Mouse (Mus musculus) macrophage (primary cell): ENCODE data around the gene Mrpl51. TPM values are rescaled to one million over a fixed set of nuclear protein-coding genes. Genes with fewer than 3 reads are reported as not detected.

Source experiments
- H3K27ac ChIP-seq: fragments of 350-480 bp; formaldehyde crosslinking; 2 replicates; pipeline ENCODE4 v1.9.0; 2021
- H3K36me3 ChIP-seq: fragments of 350-480 bp; formaldehyde crosslinking; 2 replicates; pipeline ENCODE4 v1.9.0; 2021; ENCODE audit errors: inconsistent target
- H3K4me3 ChIP-seq: fragments of 350-480 bp; formaldehyde crosslinking; 2 replicates; pipeline ENCODE4 v1.9.0; 2021; ENCODE audit errors: inconsistent target
- H3K79me2 ChIP-seq: fragments of 350-480 bp; formaldehyde crosslinking; 2 replicates; pipeline ENCODE4 v1.9.0; 2021; ENCODE audit errors: inconsistent target
- WGBS: methylation state at CpG from one replicate; pipeline ENCODE4 v1.1.7; 2026; ENCODE audit warnings: inconsistent platforms; ENCODE audit not compliant: missing documents; 5-methylcytosine and 5-hydroxymethylcytosine counted together
- polyA plus RNA-seq: library from polyadenylated mRNA; stranded (reverse); fragments of 250-400 nt; gene quantifications from 3 replicates; pipeline ENCODE4 v1.2.4, GENCODE M21; 2018; ENCODE audit warnings: inconsistent platforms
- total RNA-seq, 78 experiments: library from RNA; depleted of rRNA; stranded (reverse); fragments of 250-400 nt; gene quantifications; 1 replicate in 9 of 78; 2 replicates in 24 of 78; 3 replicates in 43 of 78; 4 replicates in 2 of 78; pipeline ENCODE4 v1.2.4; 2018; ENCODE audit warnings: inconsistent platforms in 56 of 78

Mrpl51 gene
- total RNA-seq (2018; cell fraction: chromatin; rRNA removed) = 10 to 100 TPM in 14 of 26 experiments, 1 to 10 TPM in 12; 1.7 to 27.3 (median 11.0) TPM
- 10 to 100 TPM; 29.0 to 60.7 (median 46.8) TPM for total RNA-seq (2018; cell fraction: cytosol; rRNA removed)
- total RNA-seq (2018; cell fraction: nucleus; rRNA removed) = 10 to 100 TPM in 18 of 26 experiments, 1 to 10 TPM in 8; 3.9 to 26.7 (median 15.3) TPM
- polyA plus RNA-seq = 32.5 to 47.9 TPM (median 40.8 TPM) in 3 replicates

DNA sequence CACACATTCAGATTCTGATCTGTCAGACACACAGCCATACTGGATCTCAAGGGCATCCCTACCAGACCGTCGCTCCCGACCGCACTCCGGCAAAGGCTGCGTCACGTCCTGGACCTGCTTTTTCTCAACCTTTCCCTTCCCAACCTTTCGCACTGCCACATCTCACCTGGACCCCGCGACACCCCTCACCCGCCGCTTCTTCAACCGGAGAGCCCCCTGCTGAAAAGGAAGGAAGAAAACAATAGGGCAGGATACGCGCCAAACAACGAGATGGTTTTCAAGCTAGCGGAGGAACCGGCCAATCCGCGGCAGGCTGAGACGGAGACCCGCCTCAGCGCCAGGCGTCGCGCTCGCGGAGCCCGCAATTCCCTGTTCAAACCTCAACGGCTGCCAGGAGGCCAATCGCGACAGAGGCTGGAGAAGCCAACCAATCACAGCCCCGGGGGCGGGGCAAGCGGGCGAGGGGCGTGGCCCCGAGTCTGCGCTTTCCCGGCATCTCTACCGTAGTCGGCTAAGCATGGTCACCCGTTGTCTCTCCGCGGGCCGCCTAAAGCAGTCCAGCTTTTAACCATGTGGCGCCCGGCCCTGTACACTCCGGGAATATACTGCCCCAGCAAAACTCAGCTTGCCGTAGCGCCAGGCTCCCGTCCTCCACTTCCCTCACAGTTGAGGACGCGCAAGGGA lies at the start of gene Mrpl51, which contains the start of gene Ncapd2:
TSS of gene Mrpl51 (plus strand) at position 470 of the 684 bp plus-strand sequence.
TSS of gene Ncapd2 (minus strand) at position 370 of the 684 bp plus-strand sequence.
- 4% methylated on average over 44 of the region's 54 CpGs for WGBS
- Histone ChIP-seq H3K4me3 (peak within 1 kb of the TSS; percentile 91), H3K36me3 (peaks cover 8% of the 10 kb centered on the region; the same call in 1 of the 2 replicates), H3K79me2 (peaks cover 60% of the 10 kb centered on the region), H3K27ac (peak within 1 kb of the TSS; percentile 94)

DNA sequence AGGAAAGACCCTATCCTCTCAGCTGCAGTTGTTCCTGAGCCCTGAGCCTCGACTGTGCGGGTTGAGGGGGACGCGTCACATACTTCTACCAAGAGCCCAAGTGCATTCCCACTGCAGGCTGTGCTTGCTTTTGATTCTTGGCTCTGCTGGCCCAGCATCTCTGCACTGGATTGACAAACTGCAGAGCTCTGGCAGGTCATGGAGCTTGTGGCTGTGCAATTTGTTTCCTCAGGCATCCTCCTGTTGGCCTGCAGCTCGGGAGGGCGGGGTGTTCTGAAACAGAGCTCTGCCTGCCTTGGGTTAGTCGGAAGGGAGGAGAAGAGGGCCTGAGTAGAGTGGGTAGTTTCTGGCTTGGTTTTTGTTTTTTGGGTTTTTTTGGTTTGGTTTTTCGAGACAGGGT lies 49.2 kb upstream of the Mrpl51 start:
- H3K27ac ChIP-seq = no peak overlapping the region
- no peak overlapping the region for H3K4me3 ChIP-seq
- H3K36me3 ChIP-seq = peaks cover 47% of the 10 kb centered on the region; the same call in 1 of the 2 replicates
- 93% methylated on average over 8 of the region's 8 CpGs for WGBS
- peaks cover 24% of the 10 kb centered on the region for H3K79me2 ChIP-seq

- Histone ChIP-seq H3K79me2 (peaks cover 31% of the 10 kb centered on the region), H3K36me3 (peaks cover 42% of the 10 kb centered on the region; the same call in 1 of the 2 replicates), H3K4me3 (no peak overlapping the region), H3K27ac (no peak overlapping the region)
- WGBS = 88% methylated on average over 3 of the region's 3 CpGs
Measured at GRCm38 (mm10) chr6:125143128-125143527, 48.5 kb upstream of the Mrpl51 start.

DNA sequence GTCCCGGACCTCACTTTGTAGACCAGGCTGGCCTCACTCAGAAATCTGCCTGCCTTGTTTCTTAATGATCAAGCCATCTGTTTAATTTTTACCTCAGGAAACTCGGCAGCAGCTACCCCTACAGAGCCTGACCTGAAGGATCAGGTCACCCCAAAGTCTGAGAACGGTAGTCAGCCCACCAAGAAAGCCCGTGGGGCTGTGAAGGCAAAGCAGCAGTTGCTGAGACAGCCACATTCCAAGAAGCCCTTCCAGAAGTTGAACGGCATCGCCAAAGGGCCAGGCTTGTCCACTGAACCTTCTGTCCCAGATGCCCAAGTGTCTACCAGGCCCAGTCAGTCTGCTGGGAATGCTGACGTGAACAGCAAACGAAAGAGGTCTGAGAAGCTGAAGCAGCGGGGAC lies 47.7 kb upstream of the Mrpl51 start:
- 94% methylated on average over 9 of the region's 9 CpGs for WGBS
- no peak overlapping the region for H3K27ac ChIP-seq
- peaks cover 35% of the 10 kb centered on the region; the same call in 1 of the 2 replicates for H3K36me3 ChIP-seq
- peaks cover 39% of the 10 kb centered on the region for H3K79me2 ChIP-seq
- no peak overlapping the region for H3K4me3 ChIP-seq

DNA sequence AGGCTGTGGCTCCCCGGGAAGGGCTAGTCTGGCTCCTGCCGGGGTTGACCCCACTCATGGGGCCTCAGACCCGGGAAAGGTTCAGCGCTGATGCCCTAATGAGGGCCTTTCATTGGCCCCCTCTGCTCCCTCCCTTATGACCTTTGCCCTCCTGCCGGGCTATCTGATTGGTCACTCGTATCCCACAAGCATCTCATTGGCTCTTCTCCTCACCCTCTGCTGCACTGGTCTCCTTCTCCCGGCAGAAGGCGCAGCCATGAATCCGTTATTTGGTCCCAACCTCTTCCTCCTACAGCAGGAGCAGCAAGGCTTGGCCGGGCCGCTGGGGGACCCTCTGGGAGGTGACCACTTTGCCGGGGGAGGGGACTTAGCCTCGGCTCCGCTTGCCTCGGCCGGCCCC lies 46.6 kb upstream of the Mrpl51 start, which contains the start of gene Iffo1:
TSS of gene Iffo1 (plus strand) at position 241 of the 400 bp plus-strand sequence.
- 2% methylated on average over 16 of the region's 16 CpGs for WGBS
- H3K36me3 ChIP-seq = peaks cover 24% of the 10 kb centered on the region; the same call in 1 of the 2 replicates

GRCm38 (mm10) chr6:125145479-125145951 lies 46.1 kb upstream of the Mrpl51 start:
- Histone ChIP-seq H3K36me3 (peaks cover 19% of the 10 kb centered on the region; the same call in 1 of the 2 replicates), H3K4me3 (peak overlapping the region; percentile 51), H3K27ac (peak overlapping the region; percentile 82; the same call in 1 of the 2 replicates), H3K79me2 (peaks cover 55% of the 10 kb centered on the region)
- 2% methylated on average over 33 of the region's 35 CpGs for WGBS

More for the DNA sequence above, 46.6 kb upstream of the Mrpl51 start, which contains the start of gene Iffo1:
- Histone ChIP-seq H3K79me2 (peaks cover 50% of the 10 kb centered on the region), H3K4me3 (peak within 1 kb of the TSS; percentile 51), H3K27ac (peak within 1 kb of the TSS; percentile 82)

DNA sequence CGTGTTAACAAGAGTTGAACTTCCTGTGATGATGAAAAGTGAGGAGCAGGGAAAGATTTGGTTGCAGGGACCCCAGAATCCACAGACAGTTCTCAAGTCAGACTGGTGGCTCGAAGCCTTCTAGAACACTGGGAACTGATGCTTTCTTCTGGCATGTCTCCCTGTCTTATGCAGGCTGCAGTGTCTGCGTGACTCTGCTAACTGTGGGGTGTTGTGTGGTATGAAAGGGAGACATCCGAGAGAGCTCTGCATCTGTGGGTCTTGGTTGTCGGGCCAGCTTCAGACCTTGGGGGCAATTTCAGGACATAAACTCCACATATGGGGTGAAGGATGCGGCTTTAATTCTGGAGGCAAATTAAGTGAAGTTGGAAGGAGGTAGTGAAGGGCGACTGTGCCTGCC lies 45.5 kb upstream of the Mrpl51 start:
- Histone ChIP-seq H3K4me3 (peak overlapping the region; percentile 51), H3K27ac (peak overlapping the region; percentile 82), H3K79me2 (peaks cover 61% of the 10 kb centered on the region), H3K36me3 (peaks cover 16% of the 10 kb centered on the region; the same call in 1 of the 2 replicates)
- WGBS = 55% methylated on average over 7 of the region's 7 CpGs

GRCm38 (mm10) chr6:125146797-125147196 lies 44.8 kb upstream of the Mrpl51 start:
- 39% methylated on average over 4 of the region's 4 CpGs for WGBS
- H3K79me2 ChIP-seq = peaks cover 66% of the 10 kb centered on the region
- H3K27ac ChIP-seq = peak overlapping the region; percentile 82
- peak overlapping the region; percentile 51; the same call in 1 of the 2 replicates for H3K4me3 ChIP-seq
- peaks cover 16% of the 10 kb centered on the region; the same call in 1 of the 2 replicates for H3K36me3 ChIP-seq

DNA sequence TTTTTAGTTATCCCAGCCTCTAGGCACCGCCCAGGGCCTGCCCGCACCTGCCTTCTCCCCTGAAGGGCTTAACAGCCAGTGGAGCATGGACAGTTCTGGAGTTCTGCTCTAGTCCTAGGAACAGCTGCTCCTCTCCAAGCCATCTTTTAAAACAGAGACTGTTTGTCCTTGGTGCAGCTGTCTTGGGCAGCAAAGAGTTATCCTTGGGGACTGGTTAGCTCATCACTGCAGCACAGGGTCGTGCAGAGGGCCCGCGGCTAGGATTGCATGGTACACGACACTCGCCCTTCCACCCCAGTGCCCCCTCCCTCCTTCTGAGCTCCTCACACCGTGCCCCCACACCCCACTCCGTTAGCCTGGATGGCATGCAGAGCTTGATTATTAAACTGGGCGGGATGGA lies 44.3 kb upstream of the Mrpl51 start:
- Histone ChIP-seq H3K36me3 (peaks cover 16% of the 10 kb centered on the region; the same call in 1 of the 2 replicates), H3K27ac (peak overlapping the region; percentile 82), H3K4me3 (peak overlapping the region; percentile 51; the same call in 1 of the 2 replicates), H3K79me2 (peaks cover 66% of the 10 kb centered on the region)
- WGBS = 85% methylated on average over 5 of the region's 10 CpGs

- 37% methylated on average over 17 of the region's 18 CpGs for WGBS
- Histone ChIP-seq H3K79me2 (peaks cover 66% of the 10 kb centered on the region), H3K4me3 (peak overlapping the region; percentile 1; the same call in 1 of the 2 replicates), H3K36me3 (peaks cover 25% of the 10 kb centered on the region; the same call in 1 of the 2 replicates), H3K27ac (peak overlapping the region; percentile 82)
Measured at GRCm38 (mm10) chr6:125148251-125148925, 43.2 kb upstream of the Mrpl51 start.

- Histone ChIP-seq H3K4me3 (peak overlapping the region; percentile 1; the same call in 1 of the 2 replicates), H3K36me3 (peaks cover 30% of the 10 kb centered on the region; the same call in 1 of the 2 replicates), H3K27ac (peak overlapping the region; percentile 82), H3K79me2 (peaks cover 66% of the 10 kb centered on the region)
- WGBS = 31% methylated on average over 16 of the region's 16 CpGs
Measured at GRCm38 (mm10) chr6:125148926-125149568, 42.6 kb upstream of the Mrpl51 start.

- peaks cover 30% of the 10 kb centered on the region; the same call in 1 of the 2 replicates for H3K36me3 ChIP-seq
Measured at GRCm38 (mm10) chr6:125149569-125149950, 42.0 kb upstream of the Mrpl51 start.

DNA sequence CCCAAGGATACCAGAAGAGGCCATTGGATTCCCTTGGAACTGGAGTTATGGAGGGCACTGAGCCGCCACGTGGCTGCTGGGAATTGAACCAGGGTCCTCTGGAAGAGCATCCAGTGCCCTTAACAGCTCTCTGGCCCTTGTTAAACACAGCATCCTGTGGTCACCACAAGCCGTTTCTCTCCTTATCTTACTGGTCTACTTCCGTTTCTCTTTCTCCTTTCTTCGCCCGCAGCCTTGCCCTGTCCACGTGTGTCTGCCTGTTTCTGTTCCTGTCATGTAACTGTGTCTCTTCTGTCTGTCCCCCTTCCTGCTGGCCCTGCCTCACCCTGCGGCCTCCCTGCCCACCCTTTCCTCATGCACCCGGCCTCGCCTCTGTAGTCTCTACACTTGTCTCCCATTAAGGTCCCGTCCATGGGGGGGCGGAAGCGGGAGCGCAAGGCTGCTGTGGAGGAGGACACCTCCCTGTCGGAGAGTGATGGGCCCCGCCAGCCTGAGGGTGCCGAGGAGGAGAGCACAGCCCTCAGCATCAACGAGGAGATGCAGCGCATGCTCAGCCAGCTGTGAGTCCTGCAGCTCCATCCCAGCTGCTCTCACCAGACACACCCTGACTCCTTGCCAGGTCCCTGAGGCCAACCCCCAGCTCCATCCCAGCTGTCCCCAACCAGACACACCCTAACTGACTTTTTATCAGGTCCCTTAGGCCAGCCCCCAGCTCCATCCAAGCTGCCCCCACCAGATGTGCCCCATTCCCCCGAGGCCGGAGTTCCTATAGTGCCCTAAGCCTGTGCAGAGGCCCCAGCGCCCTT lies 39.2 kb upstream of the Mrpl51 start:
- Histone ChIP-seq H3K79me2 (peaks cover 42% of the 10 kb centered on the region), H3K36me3 (peaks cover 47% of the 10 kb centered on the region), H3K27ac (no peak overlapping the region), H3K4me3 (no peak overlapping the region)
- 75% methylated on average over 22 of the region's 22 CpGs for WGBS

More at GRCm38 (mm10) chr6:125149569-125149950, 42.0 kb upstream of the Mrpl51 start:
- WGBS = 88% methylated on average over 7 of the region's 7 CpGs
- H3K27ac ChIP-seq = peak overlapping the region; percentile 82
- H3K4me3 ChIP-seq = no peak overlapping the region
- H3K79me2 ChIP-seq = peaks cover 66% of the 10 kb centered on the region
